Mouse (Mus musculus): ENCODE measurements around the gene Gm49711. TPM values are rescaled to one million over a fixed set of nuclear protein-coding genes. Genes with fewer than 3 reads are reported as not detected.

Gene Gm49711
- polyA plus RNA-seq, 1 experiment from 2014 or later: not detected

GRCm38 (mm10) chr16:92115611-92116421, 57.7 kb downstream of the Gm49711 start:
- Histone ChIP-seq H3K4me1 (peaks cover 47% of the 10 kb centered on the region), H3K27me3 (ENCODE audit: insufficient read depth, poor library complexity, severe bottlenecking) (no peaks in the 10 kb centered on the region), H3K9me3 (no peaks in the 10 kb centered on the region), H3K36me3 (peaks cover 17% of the 10 kb centered on the region), H3K4me3 (peak overlapping the region; percentile 27; the same call in 1 of the 2 replicates), H3K27ac (peak overlapping the region; percentile 48; the same call in 1 of the 2 replicates)
- WGBS: 40% methylated on average over 20 of the region's 20 CpGs
- no peak for DNase-seq (ENCODE audit: low spot score)

- no peaks in the 10 kb centered on the region for H3K9me3 ChIP-seq
Observed at GRCm38 (mm10) chr16:92117337-92118209, 59.5 kb downstream of the Gm49711 start.

GRCm38 (mm10) chr16:92119013-92119515, 60.9 kb downstream of the Gm49711 start:
- Histone ChIP-seq H3K36me3 (no peaks in the 10 kb centered on the region), H3K27me3 (ENCODE audit: insufficient read depth, poor library complexity, severe bottlenecking) (no peaks in the 10 kb centered on the region), H3K4me1 (peaks cover 38% of the 10 kb centered on the region), H3K27ac (no peak overlapping the region), H3K9me3 (no peaks in the 10 kb centered on the region), H3K4me3 (no peak overlapping the region)
- DNase-seq (ENCODE audit: low spot score): no peak
- WGBS: 70% methylated on average over 13 of the region's 13 CpGs

More at GRCm38 (mm10) chr16:92117337-92118209, 59.5 kb downstream of the Gm49711 start:
- peaks cover 9% of the 10 kb centered on the region for H3K36me3 ChIP-seq
- no peak overlapping the region for H3K27ac ChIP-seq
- DNase-seq (ENCODE audit: low spot score): no peak
- peaks cover 45% of the 10 kb centered on the region for H3K4me1 ChIP-seq
- no peaks in the 10 kb centered on the region for H3K27me3 ChIP-seq (ENCODE audit: insufficient read depth, poor library complexity, severe bottlenecking)
- H3K4me3 ChIP-seq: no peak overlapping the region
- WGBS: 68% methylated on average over 9 of the region's 9 CpGs

DNA sequence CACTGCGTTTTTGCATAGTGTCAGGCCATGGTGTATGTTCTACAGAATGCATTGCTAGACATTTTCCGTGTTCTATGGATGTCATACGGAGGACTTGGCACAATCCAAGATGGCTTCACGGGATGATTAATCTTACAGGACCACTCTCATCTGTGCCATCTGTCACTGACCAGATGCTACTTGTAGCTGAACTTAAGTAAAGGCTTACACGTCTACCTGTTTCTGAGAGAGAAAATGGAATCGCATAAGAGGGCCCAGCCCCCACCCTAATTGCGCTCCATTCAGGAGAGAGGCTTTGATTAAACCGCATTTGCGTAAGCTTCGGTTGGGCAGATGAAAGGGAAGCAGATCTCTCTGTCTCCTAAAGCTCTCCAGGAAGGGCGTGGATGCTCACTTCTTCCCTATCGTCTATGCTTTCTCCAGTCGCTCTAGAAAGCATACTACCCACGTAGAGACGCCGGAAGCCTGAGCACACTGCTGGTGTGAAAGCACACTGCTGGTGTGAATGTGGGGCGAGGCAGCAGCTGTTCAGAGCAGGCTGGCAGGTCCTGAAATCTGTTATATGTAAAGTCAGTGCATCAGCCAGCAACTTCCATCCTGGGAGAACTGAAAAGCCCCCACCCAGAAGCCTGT, 62.9 kb downstream of the Gm49711 start:
- no peaks in the 10 kb centered on the region for H3K9me3 ChIP-seq
- H3K36me3 ChIP-seq: no peaks in the 10 kb centered on the region; the same call in 1 of the 2 replicates
- no peaks in the 10 kb centered on the region for H3K27me3 ChIP-seq (ENCODE audit: insufficient read depth, poor library complexity, severe bottlenecking)
- 76% methylated on average over 17 of the region's 17 CpGs for WGBS
- peaks cover 18% of the 10 kb centered on the region for H3K4me1 ChIP-seq
- DNase-seq (ENCODE audit: low spot score): no peak
- no peak overlapping the region for H3K27ac ChIP-seq
- H3K4me3 ChIP-seq: no peak overlapping the region

DNA sequence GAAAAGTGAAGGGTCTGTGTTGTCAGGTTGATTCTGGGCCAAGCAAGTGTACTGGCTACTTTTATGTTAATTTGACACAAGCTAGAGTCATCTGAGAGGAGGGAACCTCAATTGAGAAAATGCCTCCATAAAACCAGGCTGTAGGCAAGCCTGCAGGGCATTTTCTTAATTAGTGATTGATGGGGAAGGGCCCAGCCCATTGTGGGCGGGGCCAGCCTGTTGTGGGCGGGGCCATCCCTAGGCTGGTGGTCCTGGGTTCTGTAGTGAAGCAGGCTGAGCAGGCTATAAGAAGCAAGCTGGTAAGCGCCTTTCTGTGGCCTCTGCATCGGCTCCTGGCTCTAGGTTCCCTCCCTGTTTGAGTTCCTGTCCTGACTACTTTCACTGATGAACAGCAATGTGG, 69.1 kb downstream of the Gm49711 start:
- Histone ChIP-seq H3K36me3 (no peaks in the 10 kb centered on the region; the same call in 1 of the 2 replicates), H3K4me1 (peaks cover 15% of the 10 kb centered on the region; the same call in 1 of the 2 replicates), H3K27ac (no peak overlapping the region), H3K9me3 (no peaks in the 10 kb centered on the region), H3K27me3 (ENCODE audit: insufficient read depth, poor library complexity, severe bottlenecking) (no peaks in the 10 kb centered on the region), H3K4me3 (no peak overlapping the region)
- DNase-seq (ENCODE audit: low spot score): no peak
- 40% methylated on average over 4 of the region's 4 CpGs for WGBS

DNA sequence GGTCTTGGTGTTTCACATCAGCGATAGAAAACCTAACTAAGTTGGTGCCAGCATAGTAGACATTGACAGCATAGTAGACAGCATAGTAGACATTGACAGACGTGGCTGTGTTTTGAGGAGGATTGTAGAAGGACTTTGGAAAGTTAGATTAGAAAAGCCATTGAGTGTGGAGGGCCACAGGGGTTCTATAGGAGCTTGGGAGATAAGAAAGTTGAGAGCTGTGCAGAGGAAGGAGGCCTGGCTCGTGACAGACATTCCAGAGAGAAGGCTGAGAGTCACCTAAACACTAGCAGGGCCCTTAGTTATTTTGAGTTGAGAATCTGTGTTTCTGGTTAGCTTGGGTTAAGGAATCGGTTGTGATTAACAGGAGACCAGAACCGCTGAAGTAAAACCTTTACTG, 69.5 kb downstream of the Gm49711 start:
- no peaks in the 10 kb centered on the region for H3K9me3 ChIP-seq
- 0 out of 2 replicates have a peak overlapping the region, but pooled peaks have one; percentile 10 for H3K27ac ChIP-seq
- 57% methylated on average over 5 of the region's 5 CpGs for WGBS
- no peaks in the 10 kb centered on the region for H3K27me3 ChIP-seq (ENCODE audit: insufficient read depth, poor library complexity, severe bottlenecking)
- peaks cover 15% of the 10 kb centered on the region; the same call in 1 of the 2 replicates for H3K4me1 ChIP-seq
- no peak overlapping the region for H3K4me3 ChIP-seq
- H3K36me3 ChIP-seq: no peaks in the 10 kb centered on the region; the same call in 1 of the 2 replicates
- DNase-seq (ENCODE audit: low spot score): no peak

DNA sequence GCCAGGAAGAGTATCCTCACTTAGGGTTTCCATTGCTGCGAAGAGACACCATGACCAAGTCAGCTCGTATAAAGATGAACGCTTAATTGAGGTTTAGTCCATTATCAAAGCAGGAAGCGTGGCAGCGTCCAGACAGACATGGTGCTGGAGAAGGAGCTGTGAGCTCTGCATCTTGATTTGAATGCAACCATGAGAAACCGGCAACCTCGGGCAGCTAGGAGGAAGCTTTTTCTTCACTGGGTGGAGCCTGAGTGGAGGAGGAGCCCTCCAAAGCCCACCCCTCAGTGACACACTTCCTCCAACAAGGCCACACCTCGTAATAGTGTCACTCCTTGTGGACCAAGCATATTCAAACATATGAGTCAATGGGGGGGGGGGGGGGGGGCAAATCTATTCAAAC, 71.7 kb downstream of the Gm49711 start:
- peaks cover 15% of the 10 kb centered on the region; the same call in 1 of the 2 replicates for H3K4me1 ChIP-seq
- no peaks in the 10 kb centered on the region for H3K9me3 ChIP-seq
- no peaks in the 10 kb centered on the region for H3K27me3 ChIP-seq (ENCODE audit: insufficient read depth, poor library complexity, severe bottlenecking)
- WGBS: 85% methylated on average over 8 of the region's 8 CpGs
- no peak overlapping the region for H3K27ac ChIP-seq
- no peaks in the 10 kb centered on the region for H3K36me3 ChIP-seq
- no peak overlapping the region for H3K4me3 ChIP-seq
- DNase-seq (ENCODE audit: low spot score): no peak

DNA sequence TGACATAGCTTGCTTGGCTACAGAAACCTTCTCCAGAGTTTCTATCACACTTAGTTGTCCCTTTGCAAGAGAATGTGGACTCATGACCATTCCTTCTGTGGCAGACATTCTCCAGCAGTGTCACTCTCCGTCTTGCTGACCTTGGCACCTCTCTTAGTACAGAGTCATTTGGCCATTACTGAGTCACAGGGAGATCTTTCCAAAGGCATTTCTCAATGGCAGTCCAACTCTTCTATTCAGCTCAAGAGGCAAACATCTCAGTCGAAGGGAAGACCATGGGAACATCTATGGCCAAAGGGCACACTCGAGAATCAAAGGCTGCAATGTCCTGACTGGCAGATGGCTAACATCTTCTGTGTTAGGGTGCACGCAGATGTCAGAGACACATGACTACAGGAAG, 74.4 kb downstream of the Gm49711 start:
- Histone ChIP-seq H3K9me3 (no peaks in the 10 kb centered on the region), H3K27ac (no peak overlapping the region), H3K4me3 (no peak overlapping the region), H3K4me1 (peaks cover 7% of the 10 kb centered on the region; the same call in 1 of the 2 replicates), H3K36me3 (no peaks in the 10 kb centered on the region), H3K27me3 (ENCODE audit: insufficient read depth, poor library complexity, severe bottlenecking) (no peaks in the 10 kb centered on the region)
- no peak for DNase-seq (ENCODE audit: low spot score)
- WGBS: 80% methylated on average over 4 of the region's 4 CpGs

DNA sequence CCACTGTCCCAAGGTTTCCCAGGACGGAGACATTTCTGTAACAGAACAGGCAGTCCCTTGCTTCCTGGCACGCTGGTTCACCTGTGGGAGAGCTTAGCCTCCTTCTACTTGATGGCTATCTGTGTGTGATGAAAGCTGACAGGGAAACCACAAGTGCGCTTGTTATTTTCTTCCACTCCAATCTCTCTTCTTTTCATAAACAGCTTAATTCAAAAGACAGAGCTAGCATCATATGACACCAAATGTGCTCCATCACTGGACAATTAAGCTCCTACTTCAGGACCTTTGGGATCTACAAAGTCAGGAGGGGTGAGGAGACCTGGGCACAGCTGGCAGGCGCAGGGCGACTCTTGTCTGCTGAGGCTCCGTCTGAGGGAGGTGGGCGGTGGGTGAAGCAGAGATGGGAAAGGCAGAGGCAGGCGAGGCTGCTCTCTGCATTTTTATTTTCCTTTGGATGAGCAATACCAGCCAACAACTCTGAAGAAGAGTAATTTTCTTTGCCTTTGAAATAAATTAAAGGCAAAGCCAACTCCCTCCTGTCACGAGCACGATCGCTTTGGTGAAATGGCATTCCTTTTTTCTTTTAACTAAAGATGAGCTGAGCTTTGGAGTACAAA, 76.1 kb downstream of the Gm49711 start:
- DNase-seq (ENCODE audit: low spot score): no peak
- no peaks in the 10 kb centered on the region for H3K36me3 ChIP-seq
- H3K27ac ChIP-seq: no peak overlapping the region
- H3K9me3 ChIP-seq: no peaks in the 10 kb centered on the region
- no peak overlapping the region for H3K4me3 ChIP-seq
- peaks cover 2% of the 10 kb centered on the region; the same call in 1 of the 2 replicates for H3K4me1 ChIP-seq
- H3K27me3 ChIP-seq (ENCODE audit: insufficient read depth, poor library complexity, severe bottlenecking): no peaks in the 10 kb centered on the region
- 87% methylated on average over 11 of the region's 11 CpGs for WGBS

GRCm38 (mm10) chr16:92136275-92136674, 78.2 kb downstream of the Gm49711 start:
- H3K36me3 ChIP-seq: no peaks in the 10 kb centered on the region
- no peaks in the 10 kb centered on the region for H3K9me3 ChIP-seq
- H3K27ac ChIP-seq: no peak overlapping the region

DNA sequence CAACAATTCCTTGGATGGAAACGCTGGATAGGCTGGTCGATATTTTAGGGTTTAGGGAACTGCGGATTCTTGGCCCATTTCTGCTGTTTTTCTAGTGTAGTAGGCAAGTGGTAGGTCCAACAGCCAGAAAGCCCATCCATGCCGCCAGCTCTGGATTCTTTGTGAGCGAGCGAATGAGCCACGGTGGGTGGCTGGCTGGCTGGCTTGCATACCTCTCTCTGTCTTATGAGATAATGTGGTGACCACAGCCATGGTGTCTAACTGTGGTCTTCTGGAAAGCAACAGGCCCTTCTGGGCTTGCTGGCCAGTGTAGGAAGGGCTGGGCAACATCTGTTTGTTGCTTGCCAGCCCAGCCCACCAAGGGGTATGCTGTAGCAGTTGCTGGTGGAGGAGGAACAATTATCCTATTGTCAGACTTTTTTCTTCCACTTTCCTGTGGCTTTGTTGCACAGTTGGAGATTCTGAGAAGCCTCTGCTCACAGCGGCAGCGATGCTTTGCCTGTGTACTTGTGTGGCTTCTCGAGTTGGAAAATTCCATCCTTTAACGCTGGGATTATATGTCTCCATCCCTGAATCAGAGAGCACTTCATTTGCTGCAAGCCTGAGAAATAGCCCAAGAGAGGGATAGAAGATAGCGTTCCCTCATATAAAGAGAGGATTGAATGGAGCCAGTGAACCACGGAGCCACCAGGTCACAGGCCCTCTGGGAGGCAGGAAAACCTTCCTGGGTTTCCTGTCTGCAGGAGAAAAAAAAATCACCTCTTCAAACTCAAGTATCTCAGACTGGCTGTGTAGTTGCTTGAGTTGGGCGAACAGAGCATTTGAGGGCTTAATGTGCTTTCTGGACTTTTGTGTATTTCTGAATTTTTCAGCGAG, 81.5 kb downstream of the Gm49711 start:
- Histone ChIP-seq H3K27ac (0 out of 2 replicates have a peak overlapping the region, but pooled peaks have one; percentile 13), H3K4me3 (no peak overlapping the region), H3K9me3 (no peaks in the 10 kb centered on the region), H3K4me1 (peaks cover 13% of the 10 kb centered on the region), H3K36me3 (no peaks in the 10 kb centered on the region), H3K27me3 (ENCODE audit: insufficient read depth, poor library complexity, severe bottlenecking) (no peaks in the 10 kb centered on the region)
- DNase-seq (ENCODE audit: low spot score): no peak
- WGBS: 63% methylated on average over 15 of the region's 15 CpGs

More at GRCm38 (mm10) chr16:92136275-92136674, 78.2 kb downstream of the Gm49711 start:
- Histone ChIP-seq H3K4me3 (no peak overlapping the region), H3K4me1 (peaks cover 13% of the 10 kb centered on the region), H3K27me3 (ENCODE audit: insufficient read depth, poor library complexity, severe bottlenecking) (no peaks in the 10 kb centered on the region)
- DNase-seq (ENCODE audit: low spot score): no peak
- 89% methylated on average over 15 of the region's 15 CpGs for WGBS

All from heart, embryonic 10.5 days (tissue).